Mouse (Mus musculus): ENCODE results near the gene Ipo4.

DNA sequence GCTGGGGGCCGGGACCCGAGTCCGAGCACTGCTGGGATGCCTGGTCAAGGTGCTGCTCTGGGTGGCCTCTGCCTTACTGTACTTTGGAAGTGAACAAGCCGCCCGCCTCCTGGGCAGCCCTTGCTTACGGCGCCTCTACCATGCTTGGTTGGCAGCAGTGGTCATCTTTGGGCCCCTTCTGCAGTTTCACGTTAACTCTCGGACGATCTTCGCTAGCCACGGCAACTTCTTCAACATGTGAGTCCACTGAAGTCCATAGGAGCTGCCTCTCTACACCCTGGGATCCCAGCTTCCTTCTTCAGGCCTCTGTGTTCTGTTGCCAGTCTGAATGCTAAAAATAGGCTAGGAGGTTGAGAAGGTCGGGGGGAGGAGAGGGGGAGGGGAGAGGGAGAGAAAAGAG lies 60.0 kb downstream of the Ipo4 start:
- no peak for TF ChIP-seq CTCF (IDR thresholded peaks at IDR 0.05; ENCODE audit: control insufficient read depth, insufficient read depth, insufficient replicate concordance, low read depth, low read length)
- TF ChIP-seq POLR2A (IDR thresholded peaks at IDR 0.05; ENCODE audit: control insufficient read depth, low read depth, low read length) = no peak
